Mouse (Mus musculus) neural tube, embryonic 13.5 days (tissue): ENCODE measurements around the gene Pcgf6. TPM values are rescaled to one million over a fixed set of nuclear protein-coding genes. Genes with fewer than 3 reads are reported as not detected.
"Not testable (repeated sequence)": the region's sequence is repeated elsewhere in the genome, so short reads cannot be mapped to it uniquely, and the experiment has no call there.

Experiments used
- ATAC-seq: fragments of 200-750 bp; cut with Nextera tagmentation; 2 replicates; pipeline ENCODE4 v1.8.0; 2017; ENCODE audit warnings: low read depth, mild to moderate bottlenecking, moderate TSS enrichment, moderate library complexity
- H3K27ac ChIP-seq: fragments of 300-500 bp; sonication (generic); replicated peaks from 2 replicates; pipeline ENCODE4 v1.5.1; 2015; ENCODE audit warnings: moderate library complexity, mild to moderate bottlenecking, inconsistent platforms
- H3K27me3 ChIP-seq: fragments of 300-500 bp; sonication (generic); 2 replicates; pipeline ENCODE4 v1.6.1; 2015; ENCODE audit warnings: mild to moderate bottlenecking, inconsistent platforms
- H3K36me3 ChIP-seq: fragments of 300-500 bp; sonication (generic); 2 replicates; pipeline ENCODE4 v1.6.1; 2015; ENCODE audit warnings: mild to moderate bottlenecking, inconsistent platforms
- H3K4me1 ChIP-seq: fragments of 300-500 bp; sonication (generic); replicated peaks from 2 replicates; pipeline ENCODE4 v1.6.1; 2015; ENCODE audit warnings: inconsistent platforms
- H3K4me2 ChIP-seq: fragments of 300-500 bp; sonication (generic); 2 replicates; pipeline ENCODE4 v1.6.1; 2015; ENCODE audit warnings: inconsistent platforms, mild to moderate bottlenecking, moderate library complexity
- H3K4me3 ChIP-seq: fragments of 300-500 bp; sonication (generic); 2 replicates; pipeline ENCODE4 v1.5.1; 2015; ENCODE audit warnings: mild to moderate bottlenecking, inconsistent platforms
- H3K9ac ChIP-seq: fragments of 300-500 bp; sonication (generic); 2 replicates; pipeline ENCODE4 v1.6.1; 2015; ENCODE audit warnings: moderate library complexity, mild to moderate bottlenecking, inconsistent platforms
- H3K9me3 ChIP-seq: fragments of 300-500 bp; sonication (generic); 2 replicates; pipeline ENCODE4 v1.6.1; 2016; ENCODE audit warnings: inconsistent platforms
- WGBS: fragments of 180-500 bp; shearing (Covaris S2); methylation state at CpG from one replicate; pipeline ENCODE4 v1.1.7; 2015; 5-methylcytosine and 5-hydroxymethylcytosine counted together
- polyA plus RNA-seq: library from polyadenylated mRNA; unstranded; fragments of >200 nt; fragmentation: Nextera tagmentation; extraction: Ambion mirVana; gene quantifications from 2 replicates; pipeline ENCODE4 v1.2.1, GENCODE M21; 2015

Gene Pcgf6
- polyA plus RNA-seq, 1 experiment from 2014 or later, result 29.1 TPM

DNA sequence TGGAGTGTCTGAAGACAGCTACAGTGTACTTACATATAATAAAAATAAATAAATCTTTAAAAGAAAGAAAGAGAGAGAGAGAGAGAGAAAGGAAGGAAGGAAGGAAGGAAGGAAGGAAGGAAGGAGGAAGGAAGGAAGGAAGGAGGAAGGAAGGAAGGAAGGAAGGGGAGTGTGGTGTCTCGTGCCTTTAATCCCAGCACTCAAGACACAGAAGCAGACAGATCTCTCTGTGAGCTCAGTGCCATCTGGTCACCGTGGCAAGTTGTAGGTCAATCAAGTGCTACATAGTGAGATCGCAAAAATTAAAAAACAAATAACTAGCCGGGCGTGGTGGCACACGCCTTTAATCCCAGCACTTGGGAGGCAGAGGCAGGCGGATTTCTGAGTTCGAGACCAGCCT lies 60.1 kb downstream of the Pcgf6 start:
- not testable (repeated sequence) for H3K4me2 ChIP-seq, H3K9me3 ChIP-seq, ATAC-seq, H3K27me3 ChIP-seq, H3K36me3 ChIP-seq, H3K27ac ChIP-seq, H3K9ac ChIP-seq, H3K4me3 ChIP-seq
- WGBS, result 84% methylated on average over 8 of the region's 8 CpGs
- peaks cover 26% of the 10 kb centered on the region for H3K4me1 ChIP-seq

- H3K4me1 ChIP-seq, result peaks cover 26% of the 10 kb centered on the region
- no peak overlapping the region for H3K4me3 ChIP-seq
- WGBS, result 87% methylated on average over 3 of the region's 3 CpGs
- H3K4me2 ChIP-seq, result no peak overlapping the region
- no peaks in the 10 kb centered on the region for H3K9me3 ChIP-seq
- no peaks in the 10 kb centered on the region for H3K27me3 ChIP-seq
- no peak overlapping the region for H3K27ac ChIP-seq
- no peak overlapping the region for H3K9ac ChIP-seq
- H3K36me3 ChIP-seq, result no peaks in the 10 kb centered on the region
- no peak for ATAC-seq
Observed at GRCm38 (mm10) chr19:46990153-46990518, 60.6 kb downstream of the Pcgf6 start.

- no peaks in the 10 kb centered on the region for H3K36me3 ChIP-seq
- no peaks in the 10 kb centered on the region for H3K9me3 ChIP-seq
- H3K4me2 ChIP-seq, result no peak overlapping the region
- WGBS, result 77% methylated on average over 20 of the region's 20 CpGs
- H3K4me1 ChIP-seq, result peaks cover 26% of the 10 kb centered on the region
- H3K9ac ChIP-seq, result no peak overlapping the region
- no peaks in the 10 kb centered on the region for H3K27me3 ChIP-seq
- ATAC-seq, result no peak
- H3K27ac ChIP-seq, result no peak overlapping the region
- no peak overlapping the region for H3K4me3 ChIP-seq
Observed at GRCm38 (mm10) chr19:46989479-46990152, 61.1 kb downstream of the Pcgf6 start.

DNA sequence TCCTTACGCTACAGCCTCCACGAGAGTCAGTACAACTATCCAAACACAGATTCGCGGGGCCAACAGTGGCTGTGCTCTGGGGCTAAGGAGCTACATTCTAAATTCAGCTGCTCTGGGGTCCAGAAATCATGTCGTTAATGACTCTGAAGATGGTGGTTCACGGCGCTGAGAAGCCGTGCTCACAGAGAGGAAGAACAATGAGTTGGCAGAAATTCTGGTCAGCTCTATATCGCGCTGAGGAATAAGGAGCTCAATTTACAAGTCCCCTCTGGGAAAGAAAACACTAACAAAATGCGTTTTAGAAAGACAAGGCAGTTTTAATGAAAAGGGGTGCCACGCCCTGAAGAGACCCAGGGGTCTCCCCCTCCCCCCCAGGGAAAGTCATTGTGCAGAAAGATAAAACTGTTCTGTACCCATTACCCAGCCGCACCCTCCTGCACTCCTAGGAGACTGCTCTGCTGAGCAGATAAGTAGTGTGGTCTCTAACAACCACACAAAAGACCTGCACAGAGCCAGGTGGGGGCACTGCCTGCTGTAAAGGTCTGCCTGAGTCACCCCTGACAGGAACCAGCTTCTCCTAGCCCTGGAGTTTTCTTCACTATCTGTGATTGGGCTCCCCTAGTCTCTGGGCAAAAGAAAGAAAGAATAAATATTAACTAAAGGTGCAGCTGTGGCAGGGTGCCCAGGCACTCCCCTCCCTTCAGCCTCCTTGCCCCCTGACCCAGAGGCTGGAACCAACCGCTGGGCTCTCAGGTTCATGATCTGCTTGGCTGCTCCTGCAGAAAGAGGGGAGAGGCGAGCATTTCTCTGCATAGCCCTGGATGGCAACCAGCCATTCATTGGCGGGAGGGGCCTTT lies 62.2 kb downstream of the Pcgf6 start:
- Histone ChIP-seq H3K36me3 (no peaks in the 10 kb centered on the region), H3K27ac (no peak overlapping the region), H3K4me3 (no peak overlapping the region), H3K27me3 (no peaks in the 10 kb centered on the region), H3K9ac (no peak overlapping the region), H3K4me1 (peaks cover 28% of the 10 kb centered on the region), H3K9me3 (no peaks in the 10 kb centered on the region), H3K4me2 (no peak overlapping the region; the same call in 1 of the 2 replicates)
- 52% methylated on average over 16 of the region's 16 CpGs for WGBS
- no peak for ATAC-seq

DNA sequence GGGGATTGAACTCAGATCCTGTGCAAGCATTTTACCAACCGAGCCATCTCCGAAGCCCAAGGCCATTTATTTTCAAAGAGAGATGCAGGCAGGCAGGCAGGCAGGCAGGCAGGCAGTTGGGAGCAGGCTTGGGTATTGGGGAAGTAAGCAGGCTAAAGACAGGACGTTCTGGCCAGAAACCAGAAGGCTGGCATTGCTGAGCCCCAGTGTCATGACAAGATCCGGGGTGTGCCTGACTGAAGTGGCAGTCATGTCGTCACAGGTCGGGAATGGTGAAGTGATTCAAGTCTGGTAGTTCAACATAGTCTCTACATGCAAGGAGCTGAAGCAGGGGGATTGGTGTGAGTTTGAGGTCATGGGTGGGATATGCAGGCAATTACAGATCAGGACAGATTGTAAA lies 63.1 kb downstream of the Pcgf6 start:
- Histone ChIP-seq H3K4me1 (peaks cover 32% of the 10 kb centered on the region), H3K9ac (no peak overlapping the region), H3K9me3 (no peaks in the 10 kb centered on the region), H3K27ac (no peak overlapping the region), H3K36me3 (no peaks in the 10 kb centered on the region), H3K4me3 (no peak overlapping the region), H3K4me2 (no peak overlapping the region), H3K27me3 (no peaks in the 10 kb centered on the region)
- no peak for ATAC-seq
- WGBS, result 81% methylated on average over 6 of the region's 6 CpGs

GRCm38 (mm10) chr19:46984726-46985622 lies 65.7 kb downstream of the Pcgf6 start:
- no peak overlapping the region for H3K27ac ChIP-seq
- no peaks in the 10 kb centered on the region for H3K27me3 ChIP-seq
- no peak overlapping the region for H3K9ac ChIP-seq
- no peaks in the 10 kb centered on the region for H3K36me3 ChIP-seq
- no peak overlapping the region for H3K4me3 ChIP-seq
- WGBS, result 88% methylated on average over 13 of the region's 13 CpGs
- peaks cover 30% of the 10 kb centered on the region for H3K4me1 ChIP-seq
- ATAC-seq, result no peak
- no peak overlapping the region for H3K4me2 ChIP-seq
- H3K9me3 ChIP-seq, result no peaks in the 10 kb centered on the region

DNA sequence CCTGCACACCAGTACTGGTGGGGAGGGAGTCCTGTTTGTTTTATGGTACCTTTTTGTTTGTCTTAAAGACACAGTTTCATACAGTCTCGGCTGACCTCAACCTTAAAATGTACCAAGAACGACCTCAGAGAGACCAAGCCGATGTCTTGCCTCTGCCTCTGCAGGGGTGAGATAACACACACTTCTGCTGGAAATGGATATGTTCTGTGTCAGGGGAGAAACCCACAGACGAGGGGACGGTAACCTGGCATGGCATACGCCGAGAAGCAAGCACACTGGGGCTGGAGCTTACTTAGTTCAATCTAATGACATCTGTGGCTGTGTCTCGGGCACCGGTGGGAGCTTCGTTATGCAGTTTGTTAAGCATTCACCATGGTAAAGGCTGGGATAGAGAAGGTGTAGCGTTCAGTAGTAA lies 66.7 kb downstream of the Pcgf6 start:
- no peaks in the 10 kb centered on the region for H3K36me3 ChIP-seq
- no peak overlapping the region for H3K4me3 ChIP-seq
- no peak overlapping the region for H3K27ac ChIP-seq
- H3K27me3 ChIP-seq, result no peaks in the 10 kb centered on the region
- ATAC-seq, result no peak
- 67% methylated on average over 11 of the region's 11 CpGs for WGBS
- no peak overlapping the region for H3K9ac ChIP-seq
- no peak overlapping the region for H3K4me2 ChIP-seq
- H3K4me1 ChIP-seq, result peaks cover 22% of the 10 kb centered on the region
- H3K9me3 ChIP-seq, result no peaks in the 10 kb centered on the region

Other genes starting within 250 kb of the Pcgf6 start
- 680 and 687 TPM in 2 replicates for gene Ina, start 36.2 kb downstream of the Pcgf6 start, polyA plus RNA-seq
- gene Nt5c2, start 35.8 kb downstream of the Pcgf6 start, polyA plus RNA-seq, result 81.7 and 85.0 TPM in 2 replicates
- 6.8 and 7.2 TPM in 2 replicates for gene Taf5, start 16.8 kb upstream of the Pcgf6 start, polyA plus RNA-seq
- 1,573 and 1,642 TPM in 2 replicates for gene Usmg5, start 39.7 kb upstream of the Pcgf6 start, polyA plus RNA-seq
- 5.1 and 5.7 TPM in 2 replicates for gene Pdcd11, start 39.9 kb upstream of the Pcgf6 start, polyA plus RNA-seq
- 1.6 and 1.9 TPM in 2 replicates for gene Calhm2, start 87.4 kb upstream of the Pcgf6 start, polyA plus RNA-seq
- gene Calhm1, start 93.3 kb upstream of the Pcgf6 start, polyA plus RNA-seq, result not detected in 2 replicates
- gene Calhm3, start 106.9 kb upstream of the Pcgf6 start, polyA plus RNA-seq, result not detected in 2 replicates
- gene Neurl1a, start 127.9 kb upstream of the Pcgf6 start, polyA plus RNA-seq, result 6.1 and 7.6 TPM in 2 replicates